Mouse (Mus musculus): ENCODE measurements around the gene Cdkn1a.
"Not testable (repeated sequence)": the region's sequence is repeated elsewhere in the genome, so short reads cannot be mapped to it uniquely, and the experiment has no call there.

Cdkn1a gene

DNA sequence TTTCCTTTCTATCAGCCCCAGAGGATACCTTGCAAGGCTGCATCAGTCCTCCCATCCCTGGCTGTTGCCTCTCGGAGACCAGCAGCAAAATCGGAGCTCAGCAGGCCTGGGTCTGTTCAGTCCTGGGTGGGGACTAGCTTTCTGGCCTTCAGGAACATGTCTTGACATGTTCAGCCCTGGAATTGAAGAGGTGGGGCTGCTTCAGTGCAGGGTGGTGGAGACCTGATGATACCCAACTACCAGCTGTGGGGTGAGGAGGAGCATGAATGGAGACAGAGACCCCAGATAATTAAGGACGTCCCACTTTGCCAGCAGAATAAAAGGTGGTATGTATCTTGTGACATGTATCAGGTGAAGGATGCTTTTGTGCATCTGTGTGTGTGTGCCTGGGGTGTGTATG lies at the start of gene Cdkn1a:
Gene Cdkn1a, plus strand, starts transcription at position 201 of the 400 bp plus-strand sequence.
- no peak for DNase-seq

DNA sequence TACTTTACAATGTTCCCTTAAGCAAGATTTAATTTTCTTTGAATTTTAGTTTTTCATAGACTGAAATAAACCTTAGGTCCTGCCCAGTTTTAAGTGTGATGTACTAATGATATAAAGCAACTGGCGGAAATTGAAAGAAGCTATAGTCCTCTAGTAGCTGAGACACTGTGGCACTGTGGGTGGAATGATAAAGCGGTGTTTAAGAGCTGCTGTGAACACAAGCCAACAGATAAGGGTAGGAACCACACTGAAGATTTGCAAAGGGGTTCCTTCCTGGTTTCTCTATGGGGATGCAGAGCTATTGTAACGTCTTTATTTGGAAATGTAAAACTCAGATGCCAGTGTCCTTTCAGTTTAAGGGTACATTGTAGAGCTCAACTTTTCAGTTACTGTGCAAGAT lies 49.1 kb upstream of the Cdkn1a start:
- not testable (repeated sequence) for DNase-seq

DNA sequence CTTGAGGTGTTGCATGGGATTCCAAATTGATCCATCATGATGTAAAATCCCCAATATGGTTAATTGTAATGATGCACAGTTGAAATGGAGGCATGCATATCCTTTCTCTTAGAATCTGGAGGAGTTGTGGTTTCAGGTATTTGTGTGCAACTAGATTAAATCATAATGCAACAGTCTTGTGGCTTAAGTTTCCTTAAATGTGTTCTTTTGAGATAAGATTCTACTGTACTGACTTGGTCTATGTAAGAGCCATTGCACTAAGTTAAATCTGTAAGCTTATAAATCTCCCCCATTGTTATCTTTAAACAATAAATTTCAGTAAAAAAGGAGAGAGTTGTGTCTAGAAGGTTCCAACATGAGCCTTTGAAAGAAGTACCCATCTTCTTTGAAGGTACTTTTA lies 48.2 kb upstream of the Cdkn1a start:
- no peak for DNase-seq

- no peak for DNase-seq
Observed at GRCm38 (mm10) chr17:29043583-29043982, 47.2 kb upstream of the Cdkn1a start.

- DNase-seq: no peak
Observed at GRCm38 (mm10) chr17:29044146-29044924, 46.4 kb upstream of the Cdkn1a start.

- no peak for DNase-seq
Observed at GRCm38 (mm10) chr17:29044925-29045319, 45.9 kb upstream of the Cdkn1a start.

GRCm38 (mm10) chr17:29045741-29046530 lies 44.8 kb upstream of the Cdkn1a start:
- peak; percentile 75 for DNase-seq

DNA sequence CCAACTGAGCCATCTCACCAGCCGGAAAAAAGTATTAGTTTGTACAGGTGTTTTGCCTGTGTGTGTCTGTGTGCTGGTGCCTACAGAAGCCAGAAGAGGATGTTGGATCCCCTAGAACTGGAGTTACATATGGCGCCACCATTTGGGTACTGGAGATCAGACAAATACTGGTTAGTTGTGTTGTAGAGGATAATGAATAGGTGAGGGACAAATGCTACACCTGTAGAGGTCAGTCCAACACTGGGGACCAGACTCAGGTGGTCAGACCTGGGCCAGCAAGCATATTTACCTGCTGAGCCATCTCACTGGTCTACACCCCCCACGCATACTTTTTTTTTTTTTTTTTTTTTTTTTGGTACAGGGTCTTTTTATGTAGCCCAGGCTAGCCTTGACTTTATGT lies 43.9 kb upstream of the Cdkn1a start:
- DNase-seq: no peak

- DNase-seq: no peak
Observed at GRCm38 (mm10) chr17:29047697-29048514, 42.9 kb upstream of the Cdkn1a start.

DNA sequence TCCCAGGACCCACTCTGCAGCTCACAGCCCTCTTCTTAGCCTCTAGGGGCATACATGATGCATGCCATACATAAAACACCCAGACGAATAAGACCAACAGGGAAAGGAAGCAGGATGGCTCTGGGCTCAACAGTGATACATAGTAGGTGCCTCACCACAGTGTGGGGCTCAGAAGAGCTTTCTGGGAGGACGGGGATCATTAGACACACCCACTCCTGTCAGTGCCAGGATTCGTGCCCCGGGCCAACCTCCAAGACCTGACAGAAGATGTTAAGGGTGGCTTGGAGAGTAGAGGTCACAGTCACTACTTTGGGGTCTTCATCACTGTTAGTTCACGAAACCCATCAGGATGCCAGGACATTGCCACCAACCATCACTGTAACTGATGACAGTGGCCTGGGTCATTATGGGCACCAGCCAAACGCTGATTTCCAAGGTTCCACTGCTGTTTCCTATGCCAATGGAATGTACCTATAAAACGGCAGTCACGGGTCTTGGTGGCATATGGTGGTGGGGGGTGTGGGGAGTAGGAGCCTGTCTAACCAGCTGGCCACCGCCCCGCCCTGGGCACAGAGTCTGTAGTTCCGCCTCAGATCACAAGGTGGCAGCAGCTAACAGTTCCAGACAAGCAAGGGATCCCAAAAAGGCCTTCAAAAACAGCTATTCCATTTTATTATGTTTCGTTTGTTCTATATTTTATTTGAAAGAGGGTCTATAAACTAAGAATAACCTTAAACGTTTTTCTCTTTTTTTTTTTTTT lies 41.8 kb upstream of the Cdkn1a start:
- peak; percentile 92 for DNase-seq

DNA sequence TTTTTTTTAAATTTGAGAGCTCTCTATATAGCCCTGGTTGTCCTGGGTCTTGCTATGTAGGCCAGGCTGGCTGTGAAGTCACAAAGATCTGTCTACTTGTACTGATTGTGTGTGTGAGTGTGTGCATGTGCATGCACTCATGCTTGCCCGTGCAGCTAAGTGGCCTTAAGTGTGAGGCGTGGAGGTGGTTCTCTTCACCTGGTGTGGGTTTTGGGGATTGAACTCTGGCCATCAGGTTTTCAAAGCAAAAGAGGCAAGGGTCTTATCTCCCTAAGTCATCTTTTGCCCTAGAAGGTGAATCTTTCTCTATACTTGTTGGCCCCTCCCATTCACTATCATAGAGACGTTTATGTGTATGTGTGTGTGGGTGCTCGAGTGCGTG lies 41.3 kb upstream of the Cdkn1a start:
- DNase-seq: no peak

DNA sequence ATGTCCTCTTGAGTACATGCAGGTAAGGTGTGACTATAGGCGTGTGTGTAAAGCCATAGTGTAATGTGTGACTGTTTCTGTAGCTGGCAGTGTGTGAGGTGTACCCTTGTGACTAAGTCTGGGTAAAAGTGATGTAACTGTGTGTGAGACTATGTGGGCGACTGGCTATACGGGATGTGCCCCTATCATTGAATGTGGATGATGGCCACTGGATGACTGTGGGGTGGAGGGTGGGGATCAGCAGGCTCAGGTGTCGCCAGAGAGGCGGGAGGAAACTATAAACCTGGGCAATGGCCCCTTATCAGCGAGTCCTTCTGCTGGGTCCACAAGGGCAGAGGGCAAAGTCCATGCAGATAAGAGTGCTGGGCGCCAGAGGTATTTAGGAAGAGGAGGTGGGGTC lies 40.9 kb upstream of the Cdkn1a start:
- DNase-seq: no peak

DNA sequence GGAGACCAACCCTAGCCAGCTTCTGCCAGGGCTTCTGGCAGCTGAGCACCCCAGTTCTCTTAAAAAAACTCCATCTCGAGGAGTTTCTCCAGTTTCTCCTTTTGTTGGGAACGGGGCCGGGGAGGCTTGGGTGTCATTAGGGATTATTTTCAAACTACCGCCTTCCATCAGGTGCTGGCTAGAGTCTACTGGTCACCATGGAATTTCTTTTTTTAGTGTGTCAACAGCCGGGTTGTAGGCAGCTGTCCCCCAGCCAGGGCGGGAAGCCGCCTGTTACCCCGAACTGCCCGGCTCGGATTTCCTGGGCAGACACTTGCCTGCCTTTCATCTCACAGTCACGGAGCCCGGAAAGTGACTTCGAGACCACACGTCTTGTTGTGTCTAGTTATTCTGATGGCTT lies 40.0 kb upstream of the Cdkn1a start:
- peak; percentile 52 for DNase-seq

DNA sequence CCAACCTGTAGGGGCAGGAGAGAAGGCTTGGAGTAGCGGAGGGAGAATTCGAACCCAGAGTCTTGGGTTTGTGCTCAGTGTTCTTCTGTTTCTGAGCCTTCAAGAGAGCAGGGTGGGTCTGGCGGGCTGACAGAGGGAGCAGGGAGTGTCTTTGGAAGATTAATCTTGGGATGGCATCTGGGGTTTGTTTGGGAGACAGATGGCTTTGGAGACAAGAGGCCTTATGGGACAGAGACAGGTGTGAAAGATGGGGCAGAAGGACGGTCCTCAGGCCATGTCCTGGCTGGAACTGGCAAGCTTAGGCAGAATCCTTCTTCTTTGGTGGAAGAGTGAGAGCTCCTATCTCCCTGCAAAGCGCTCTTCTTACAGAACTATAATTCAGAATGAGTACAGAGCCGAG lies 37.7 kb upstream of the Cdkn1a start:
- no peak for DNase-seq

GRCm38 (mm10) chr17:29053841-29054240 lies 36.9 kb upstream of the Cdkn1a start:
- peak; percentile 74 for DNase-seq

- DNase-seq: no peak
Observed at GRCm38 (mm10) chr17:29054429-29054828, 36.3 kb upstream of the Cdkn1a start.

DNA sequence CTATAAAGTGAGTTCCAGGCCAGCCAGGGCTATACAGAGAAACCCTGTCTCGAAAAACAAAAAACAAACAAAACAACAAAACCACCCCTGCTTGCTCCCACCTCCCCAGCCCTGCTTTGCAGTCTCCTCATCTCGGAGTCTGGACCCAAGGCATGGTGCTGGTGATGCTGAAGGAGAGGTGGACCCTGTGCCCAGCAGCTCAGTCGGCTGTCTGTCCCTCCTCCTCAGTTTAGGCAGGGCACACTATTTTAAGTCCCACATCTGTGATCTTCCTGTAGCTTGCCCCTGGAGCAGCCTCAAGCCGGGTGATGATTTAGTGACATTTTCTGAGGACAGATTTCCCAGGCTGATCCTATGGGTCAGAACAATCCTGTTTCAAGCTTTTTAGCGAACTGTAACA lies 35.2 kb upstream of the Cdkn1a start:
- DNase-seq: no peak

- DNase-seq: no peak
Observed at GRCm38 (mm10) chr17:29056207-29056606, 34.6 kb upstream of the Cdkn1a start.

DNA sequence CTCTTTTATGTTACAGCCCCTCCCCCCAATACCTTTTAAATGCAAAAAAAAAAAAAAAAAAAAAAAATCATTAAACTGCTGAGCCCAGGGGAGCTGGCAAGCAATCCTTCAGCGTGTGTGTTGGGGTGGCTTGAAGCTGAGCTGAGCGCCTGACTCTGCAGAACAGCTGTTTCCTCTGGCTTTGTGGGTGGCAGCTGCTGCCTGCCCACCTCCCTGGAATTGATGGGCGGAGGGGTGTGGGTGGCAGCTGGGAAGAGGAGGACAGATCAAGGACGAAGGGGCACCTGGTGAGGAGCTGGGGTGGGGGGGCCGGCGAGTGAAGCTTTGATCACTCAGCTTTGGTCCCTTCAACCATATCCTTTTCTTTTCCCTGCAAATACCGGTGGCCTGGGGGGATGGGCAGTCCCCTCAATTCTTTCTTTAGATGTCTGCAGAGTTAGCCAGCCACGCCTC lies 34.1 kb upstream of the Cdkn1a start:
- DNase-seq: peak; percentile 64

GRCm38 (mm10) chr17:29057361-29057890 lies 33.4 kb upstream of the Cdkn1a start:
- no peak for DNase-seq

GRCm38 (mm10) chr17:29057961-29058360 lies 32.8 kb upstream of the Cdkn1a start:
- no peak for DNase-seq

DNA sequence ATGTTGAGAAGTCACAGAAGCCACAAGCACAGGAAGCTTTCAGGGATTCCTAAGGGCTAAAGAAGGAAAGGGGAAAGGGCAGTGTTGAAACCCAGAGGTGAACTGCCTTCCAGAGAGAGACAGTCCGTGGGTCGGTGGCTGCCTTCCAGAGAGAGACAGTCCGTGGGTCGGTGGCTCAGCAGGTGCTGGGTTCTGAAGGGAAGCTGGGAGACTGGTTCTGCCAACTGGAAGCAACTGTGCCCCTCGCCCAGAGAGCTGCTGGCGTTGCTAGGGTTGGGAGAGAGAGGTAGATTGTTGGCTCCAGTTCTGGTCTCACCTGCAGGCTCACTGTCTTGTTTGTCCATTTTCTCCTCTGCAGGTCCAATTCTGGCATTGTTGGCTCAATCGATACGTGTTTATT lies 32.3 kb upstream of the Cdkn1a start:
- no peak for DNase-seq

Measured in kidney, postnatal 10 days (tissue).